Mouse (Mus musculus) spleen, adult 2 months (tissue): ENCODE measurements around the gene Ryr1. TPM values are rescaled to one million over a fixed set of nuclear protein-coding genes. Genes with fewer than 3 reads are reported as not detected.
"Not testable (repeated sequence)": the region's sequence is repeated elsewhere in the genome, so short reads cannot be mapped to it uniquely, and the experiment has no call there.

Experiments
- DNase-seq, 2 experiments: peaks; one replicate each; pipeline versions ENCODE4 v3.0.0 to v3.0.0-alpha.2; 2012 to 2021; ENCODE audit warnings: low spot score in 2 of 2, low read depth in 1 of 2
- H3K27ac ChIP-seq: fragments of 200-500 bp; 2 replicates; pipeline ENCODE4 v1.5.1; 2012; ENCODE audit warnings: low read length, inconsistent platforms; ENCODE audit not compliant: insufficient read depth
- H3K27me3 ChIP-seq: fragments of 200-500 bp; 2 replicates; pipeline ENCODE4 v1.6.1; 2012; ENCODE audit warnings: mild to moderate bottlenecking, moderate library complexity, low read length, inconsistent platforms; ENCODE audit not compliant: control insufficient read depth, insufficient read depth
- H3K36me3 ChIP-seq: fragments of 200-500 bp; 2 replicates; pipeline ENCODE4 v1.6.1; 2012; ENCODE audit warnings: mild to moderate bottlenecking, low read length, inconsistent platforms; ENCODE audit not compliant: control insufficient read depth, insufficient read depth
- H3K4me1 ChIP-seq: fragments of 200-500 bp; 2 replicates; pipeline ENCODE4 v1.6.1; 2011; ENCODE audit warnings: inconsistent platforms; ENCODE audit not compliant: control insufficient read depth, insufficient read depth, insufficient read length
- H3K4me3 ChIP-seq: fragments of 200-500 bp; 2 replicates; pipeline ENCODE4 v1.5.1; 2011; ENCODE audit warnings: mild to moderate bottlenecking, inconsistent platforms; ENCODE audit not compliant: insufficient read depth, insufficient read length; ENCODE audit errors: extremely low read depth
- CTCF ChIP-seq: fragments of 200-500 bp; IDR thresholded peaks from 2 replicates; pipeline ENCODE4 v1.5.1; 2011; ENCODE audit warnings: mild to moderate bottlenecking, inconsistent platforms; ENCODE audit not compliant: insufficient read depth, insufficient read length, insufficient replicate concordance; ENCODE audit errors: extremely low read depth
- POLR2A ChIP-seq: fragments of 200-500 bp; IDR thresholded peaks from 2 replicates; pipeline ENCODE4 v1.6.1; 2011; ENCODE audit warnings: low read depth, low read length, inconsistent platforms
- WGBS: fragments of 180-500 bp; shearing (Covaris S2); methylation state at CpG from one replicate; pipeline ENCODE4 v1.1.7; 2018; 5-methylcytosine and 5-hydroxymethylcytosine counted together
- polyA plus RNA-seq: library from polyadenylated mRNA; depleted of rRNA; stranded (reverse); fragments of >200 nt; gene quantifications from 2 replicates; pipeline ENCODE4 v1.2.3, GENCODE M21; 2012

Gene Ryr1
- polyA plus RNA-seq, 1 experiment: 0.27 TPM

DNA sequence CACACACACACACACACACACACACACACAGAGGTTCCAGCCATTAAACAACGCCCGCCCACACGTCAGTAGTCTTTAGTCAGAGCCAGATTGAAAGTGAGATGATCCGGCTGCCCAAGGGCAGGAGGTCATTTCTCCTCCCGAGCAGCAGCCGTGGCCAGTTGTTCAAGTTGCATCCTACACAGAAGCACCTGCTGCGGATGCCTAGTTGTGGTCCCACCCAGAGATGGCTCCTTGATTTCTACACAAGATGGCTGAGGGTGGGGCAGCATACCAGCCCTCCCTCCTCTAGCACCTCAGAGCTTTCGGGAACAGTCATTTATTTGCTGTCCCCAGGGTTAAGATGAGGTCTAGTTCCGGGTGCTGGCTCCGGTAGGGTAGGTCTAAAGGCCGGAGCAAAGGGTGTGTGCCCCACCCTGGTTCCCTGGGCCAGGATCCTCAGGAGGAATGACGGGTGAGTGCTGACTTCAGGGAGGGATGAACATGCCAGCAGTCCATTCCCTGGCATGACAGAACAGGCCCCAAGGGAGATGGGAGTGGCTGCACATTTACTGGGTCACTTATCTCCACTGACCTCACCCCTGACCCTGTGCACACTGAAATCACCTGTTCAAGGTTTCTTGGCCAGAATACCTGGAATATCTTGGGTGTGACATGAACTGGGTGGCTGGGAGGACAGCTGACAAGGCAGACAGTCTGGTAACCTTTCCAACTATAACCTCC is 155.1 kb downstream of the Ryr1 start:
- DNase-seq: no peak
- no peak for TF ChIP-seq CTCF
- TF ChIP-seq POLR2A: no peak
- H3K27ac ChIP-seq: no peak overlapping the region
- peaks cover 12% of the 10 kb centered on the region for H3K36me3 ChIP-seq
- no peaks in the 10 kb centered on the region for H3K4me1 ChIP-seq
- no peak overlapping the region for H3K4me3 ChIP-seq
- 85% methylated on average over 12 of the region's 12 CpGs for WGBS
- no peaks in the 10 kb centered on the region for H3K27me3 ChIP-seq

DNA sequence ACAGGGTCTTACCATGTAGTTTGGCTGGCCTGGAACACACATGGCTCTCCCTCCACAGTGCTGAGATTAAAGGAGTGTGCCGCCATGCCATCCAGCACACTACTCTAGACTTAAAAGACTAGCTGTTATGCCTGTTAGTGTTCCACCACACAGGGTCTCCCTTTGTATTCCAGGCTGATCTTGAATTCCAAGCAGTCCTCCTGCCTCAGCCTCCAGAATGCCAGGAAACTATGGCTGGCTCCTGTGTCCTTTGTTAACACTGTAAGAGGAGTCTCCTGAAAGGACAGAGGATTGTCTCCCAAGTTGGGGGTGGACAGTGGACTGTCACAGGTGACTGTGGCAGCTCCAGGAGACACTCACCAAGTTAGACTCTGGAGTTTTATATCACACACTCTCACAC is 155.7 kb downstream of the Ryr1 start:
- Histone ChIP-seq H3K27me3 (no peaks in the 10 kb centered on the region), H3K4me3 (no peak overlapping the region), H3K4me1 (no peaks in the 10 kb centered on the region), H3K27ac (no peak overlapping the region), H3K36me3 (peaks cover 10% of the 10 kb centered on the region)
- no peak for DNase-seq
- 100% methylated on average over 1 of the region's 1 CpGs for WGBS
- TF ChIP-seq CTCF: no peak
- no peak for TF ChIP-seq POLR2A

- not testable (repeated sequence) for DNase-seq, H3K4me3 ChIP-seq, H3K36me3 ChIP-seq, H3K4me1 ChIP-seq, H3K27ac ChIP-seq, H3K27me3 ChIP-seq
- 90% methylated on average over 8 of the region's 8 CpGs for WGBS
Observed at GRCm38 (mm10) chr7:28968120-28968519, 156.9 kb downstream of the Ryr1 start.

GRCm38 (mm10) chr7:28966751-28967505 is 158.1 kb downstream of the Ryr1 start:
- Histone ChIP-seq H3K36me3 (peaks cover 5% of the 10 kb centered on the region; the same call in 1 of the 2 replicates), H3K4me3 (no peak overlapping the region), H3K27me3 (no peaks in the 10 kb centered on the region), H3K4me1 (no peaks in the 10 kb centered on the region), H3K27ac (no peak overlapping the region)
- no peak for TF ChIP-seq POLR2A
- no peak for TF ChIP-seq CTCF
- DNase-seq: no peak
- WGBS: 87% methylated on average over 4 of the region's 4 CpGs

GRCm38 (mm10) chr7:28966181-28966580 is 158.8 kb downstream of the Ryr1 start:
- no peak overlapping the region for H3K4me3 ChIP-seq
- peaks cover 3% of the 10 kb centered on the region; the same call in 1 of the 2 replicates for H3K4me1 ChIP-seq
- no peaks in the 10 kb centered on the region for H3K27me3 ChIP-seq
- H3K27ac ChIP-seq: no peak overlapping the region
- no peak for TF ChIP-seq POLR2A
- TF ChIP-seq CTCF: no peak
- DNase-seq: no peak
- WGBS: 93% methylated on average over 4 of the region's 5 CpGs
- H3K36me3 ChIP-seq: 0 out of 2 replicates have a peak, but pooled peaks cover 3% of the 10 kb centered on the region

GRCm38 (mm10) chr7:28965346-28965840 is 159.6 kb downstream of the Ryr1 start:
- 88% methylated on average over 5 of the region's 5 CpGs for WGBS
- H3K4me1 ChIP-seq: peaks cover 6% of the 10 kb centered on the region; the same call in 1 of the 2 replicates
- no peak overlapping the region for H3K4me3 ChIP-seq
- H3K36me3 ChIP-seq: no peaks in the 10 kb centered on the region
- no peak overlapping the region for H3K27ac ChIP-seq
- no peaks in the 10 kb centered on the region for H3K27me3 ChIP-seq
- TF ChIP-seq CTCF (no peak), POLR2A (no peak)
- DNase-seq: no peak
